Mouse (Mus musculus) spleen, adult 2 months (tissue): ENCODE data around the gene Pde4d. TPM values are rescaled to one million over a fixed set of nuclear protein-coding genes. Genes with fewer than 3 reads are reported as not detected.

ENCODE experiments used
- DNase-seq, 2 experiments: peaks; one replicate each; pipeline versions ENCODE4 v3.0.0 to v3.0.0-alpha.2; 2012 to 2021; ENCODE audit warnings: low spot score in 2 of 2, low read depth in 1 of 2
- H3K27ac ChIP-seq: fragments of 200-500 bp; 2 replicates; pipeline ENCODE4 v1.5.1; 2012; ENCODE audit warnings: low read length, inconsistent platforms; ENCODE audit not compliant: insufficient read depth
- H3K27me3 ChIP-seq: fragments of 200-500 bp; 2 replicates; pipeline ENCODE4 v1.6.1; 2012; ENCODE audit warnings: mild to moderate bottlenecking, moderate library complexity, low read length, inconsistent platforms; ENCODE audit not compliant: control insufficient read depth, insufficient read depth
- H3K36me3 ChIP-seq: fragments of 200-500 bp; 2 replicates; pipeline ENCODE4 v1.6.1; 2012; ENCODE audit warnings: mild to moderate bottlenecking, low read length, inconsistent platforms; ENCODE audit not compliant: control insufficient read depth, insufficient read depth
- H3K4me1 ChIP-seq: fragments of 200-500 bp; 2 replicates; pipeline ENCODE4 v1.6.1; 2011; ENCODE audit warnings: inconsistent platforms; ENCODE audit not compliant: control insufficient read depth, insufficient read depth, insufficient read length
- H3K4me3 ChIP-seq: fragments of 200-500 bp; 2 replicates; pipeline ENCODE4 v1.5.1; 2011; ENCODE audit warnings: mild to moderate bottlenecking, inconsistent platforms; ENCODE audit not compliant: insufficient read depth, insufficient read length; ENCODE audit errors: extremely low read depth
- CTCF ChIP-seq: fragments of 200-500 bp; IDR thresholded peaks from 2 replicates; pipeline ENCODE4 v1.5.1; 2011; ENCODE audit warnings: mild to moderate bottlenecking, inconsistent platforms; ENCODE audit not compliant: insufficient read depth, insufficient read length, insufficient replicate concordance; ENCODE audit errors: extremely low read depth
- POLR2A ChIP-seq: fragments of 200-500 bp; IDR thresholded peaks from 2 replicates; pipeline ENCODE4 v1.6.1; 2011; ENCODE audit warnings: low read depth, low read length, inconsistent platforms
- WGBS: fragments of 180-500 bp; shearing (Covaris S2); methylation state at CpG from one replicate; pipeline ENCODE4 v1.1.7; 2018; 5-methylcytosine and 5-hydroxymethylcytosine counted together
- polyA plus RNA-seq: library from polyadenylated mRNA; depleted of rRNA; stranded (reverse); fragments of >200 nt; gene quantifications from 2 replicates; pipeline ENCODE4 v1.2.3, GENCODE M21; 2012

Gene Pde4d
- polyA plus RNA-seq, 1 experiment = 4.8 TPM

DNA sequence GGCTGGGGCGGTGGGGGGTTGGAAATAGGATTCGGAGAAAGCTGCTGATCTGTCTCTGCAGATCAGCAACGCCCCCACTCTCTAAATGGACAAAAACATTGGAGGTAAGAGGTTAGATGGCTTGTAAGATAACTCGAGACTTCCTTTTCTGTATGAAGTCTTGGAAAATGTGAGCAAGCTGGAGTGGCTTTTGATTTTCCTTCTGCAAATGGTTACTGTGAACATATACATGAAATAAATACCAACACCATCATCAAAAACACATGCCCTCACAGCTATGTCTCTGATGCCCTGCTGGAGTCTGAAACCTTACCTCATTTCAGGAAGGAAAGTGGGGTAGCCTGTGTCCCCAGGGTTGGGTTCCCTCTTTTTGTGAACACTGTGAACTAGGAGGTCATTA is 1359.9 kb downstream of the Pde4d start:
- Histone ChIP-seq H3K4me3 (no peak overlapping the region), H3K36me3 (no peaks in the 10 kb centered on the region), H3K27ac (no peak overlapping the region), H3K27me3 (no peaks in the 10 kb centered on the region), H3K4me1 (no peaks in the 10 kb centered on the region)
- no peak for DNase-seq
- TF ChIP-seq POLR2A = no peak
- no peak for TF ChIP-seq CTCF
- WGBS = 84% methylated on average over 4 of the region's 4 CpGs

DNA sequence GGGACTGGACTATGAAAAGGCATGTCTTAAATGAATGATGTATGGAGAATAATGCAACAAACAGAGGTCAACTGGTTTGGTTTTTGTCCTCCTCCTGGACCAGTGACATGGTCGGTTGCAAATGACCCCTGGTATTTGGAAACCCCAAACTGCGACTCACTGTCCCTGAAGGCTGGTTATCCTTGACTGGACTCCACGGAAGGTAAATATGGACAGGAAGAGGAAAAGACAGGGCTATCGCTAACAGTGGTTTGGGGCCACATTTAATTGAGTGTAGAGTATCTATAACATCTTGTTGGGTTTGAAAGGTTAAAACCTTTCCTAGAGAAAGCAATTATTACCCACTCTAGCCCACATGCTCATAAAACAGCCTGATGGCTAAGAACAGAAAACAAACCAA is 1364.2 kb downstream of the Pde4d start:
- no peak overlapping the region for H3K27ac ChIP-seq
- no peak for DNase-seq
- H3K27me3 ChIP-seq = no peaks in the 10 kb centered on the region
- WGBS = 93% methylated on average over 4 of the region's 4 CpGs
- H3K4me1 ChIP-seq = no peaks in the 10 kb centered on the region
- H3K36me3 ChIP-seq = no peaks in the 10 kb centered on the region
- no peak for TF ChIP-seq CTCF
- no peak for TF ChIP-seq POLR2A
- H3K4me3 ChIP-seq = no peak overlapping the region

DNA sequence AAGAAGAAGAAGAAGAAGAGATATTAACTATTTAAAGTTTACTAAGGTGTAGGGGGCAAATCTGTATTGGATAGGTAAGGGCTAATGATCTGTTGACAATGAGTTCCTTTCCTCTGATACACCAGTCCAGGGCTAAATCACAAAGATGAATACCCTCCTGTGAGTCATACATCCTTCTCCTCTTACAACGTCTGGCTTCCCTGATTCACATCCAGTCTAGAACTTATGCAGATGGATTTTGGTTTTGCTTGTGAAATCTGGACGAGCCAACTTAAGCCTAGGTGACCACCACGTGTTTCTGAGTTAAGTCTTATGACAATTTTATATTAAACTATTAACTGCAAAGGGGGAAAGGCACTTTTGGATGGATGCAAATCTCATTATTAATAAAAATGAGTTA is 1369.3 kb downstream of the Pde4d start:
- Histone ChIP-seq H3K4me1 (no peaks in the 10 kb centered on the region; the same call in 1 of the 2 replicates), H3K27me3 (no peaks in the 10 kb centered on the region), H3K27ac (no peak overlapping the region), H3K4me3 (no peak overlapping the region), H3K36me3 (no peaks in the 10 kb centered on the region)
- DNase-seq = no peak
- TF ChIP-seq POLR2A = no peak
- no peak for TF ChIP-seq CTCF
- WGBS = 86% methylated on average over 3 of the region's 3 CpGs

GRCm38 (mm10) chr13:109820141-109820540 is 1370.4 kb downstream of the Pde4d start:
- Histone ChIP-seq H3K4me1 (no peaks in the 10 kb centered on the region; the same call in 1 of the 2 replicates), H3K36me3 (no peaks in the 10 kb centered on the region), H3K4me3 (no peak overlapping the region), H3K27me3 (no peaks in the 10 kb centered on the region), H3K27ac (peak overlapping the region; percentile 64)
- no peak for DNase-seq
- no peak for TF ChIP-seq POLR2A
- TF ChIP-seq CTCF = no peak
- 61% methylated on average over 3 of the region's 3 CpGs for WGBS

DNA sequence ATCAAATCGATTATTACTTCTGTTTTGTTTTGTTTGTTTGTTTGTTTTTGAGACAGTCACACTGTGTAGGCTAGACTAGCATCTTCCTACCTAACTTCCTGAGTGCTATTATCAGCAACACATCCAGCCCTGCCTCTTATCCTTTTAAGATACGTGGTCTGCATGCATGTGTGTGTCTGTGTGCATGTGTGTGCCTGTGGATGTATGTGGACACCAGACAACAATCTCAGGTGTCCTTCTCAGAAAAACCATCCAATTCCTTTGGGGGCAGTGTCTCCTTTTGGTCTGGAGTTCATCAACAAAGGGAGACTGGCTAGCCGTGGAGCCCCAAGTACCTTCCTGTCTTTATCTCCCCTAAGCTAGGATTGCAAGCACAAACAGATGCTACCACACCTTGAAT is 1371.1 kb downstream of the Pde4d start:
- H3K36me3 ChIP-seq = no peaks in the 10 kb centered on the region
- DNase-seq = no peak
- no peaks in the 10 kb centered on the region for H3K27me3 ChIP-seq
- H3K4me3 ChIP-seq = no peak overlapping the region
- TF ChIP-seq CTCF = no peak
- TF ChIP-seq POLR2A = no peak
- no peaks in the 10 kb centered on the region; the same call in 1 of the 2 replicates for H3K4me1 ChIP-seq
- WGBS = 59% methylated on average over 3 of the region's 3 CpGs
- H3K27ac ChIP-seq = 0 out of 2 replicates have a peak overlapping the region, but pooled peaks have one; percentile 33

DNA sequence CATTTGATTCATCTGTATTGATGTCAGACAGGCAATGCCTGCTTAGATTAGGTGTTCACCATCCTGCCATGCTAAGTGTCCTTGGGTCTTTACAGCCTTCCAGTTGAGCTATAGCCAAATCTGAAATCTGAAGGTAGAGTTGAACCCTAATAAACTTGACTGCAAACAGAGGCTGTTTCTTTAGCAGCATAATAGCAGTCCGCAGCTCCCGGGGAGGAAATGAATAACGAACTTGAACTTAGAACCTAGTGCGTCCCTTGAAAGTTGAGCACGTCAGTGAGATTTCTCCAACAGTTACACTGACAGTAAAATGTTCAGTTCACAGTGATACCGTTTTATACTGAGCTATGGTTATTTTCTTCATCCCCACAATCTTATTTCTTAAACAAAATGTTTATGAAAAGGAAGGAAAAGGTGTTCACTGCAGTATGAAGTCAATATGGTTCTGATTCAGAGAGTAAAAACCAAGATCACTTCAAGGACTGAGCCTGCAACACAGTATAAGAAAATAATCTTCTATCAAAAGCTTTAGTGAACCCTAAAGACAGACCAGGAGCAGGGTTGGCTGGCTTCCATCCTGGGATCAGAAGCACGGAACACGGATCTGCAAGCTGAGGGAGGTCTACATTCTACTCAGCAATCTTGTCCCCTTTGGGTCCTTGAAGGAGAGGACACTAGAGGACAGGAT is 1372.1 kb downstream of the Pde4d start:
- WGBS = 13% methylated on average over 8 of the region's 8 CpGs
- H3K27ac ChIP-seq = peak overlapping the region; percentile 85
- TF ChIP-seq CTCF (no peak), POLR2A (no peak)
- no peak for DNase-seq
- H3K36me3 ChIP-seq = no peaks in the 10 kb centered on the region
- H3K4me3 ChIP-seq = peak overlapping the region; percentile 37; the same call in 1 of the 2 replicates
- no peaks in the 10 kb centered on the region for H3K27me3 ChIP-seq
- no peaks in the 10 kb centered on the region; the same call in 1 of the 2 replicates for H3K4me1 ChIP-seq
